Mouse (Mus musculus): Measurements from ENCODE around the gene Sec23ip.

DNA sequence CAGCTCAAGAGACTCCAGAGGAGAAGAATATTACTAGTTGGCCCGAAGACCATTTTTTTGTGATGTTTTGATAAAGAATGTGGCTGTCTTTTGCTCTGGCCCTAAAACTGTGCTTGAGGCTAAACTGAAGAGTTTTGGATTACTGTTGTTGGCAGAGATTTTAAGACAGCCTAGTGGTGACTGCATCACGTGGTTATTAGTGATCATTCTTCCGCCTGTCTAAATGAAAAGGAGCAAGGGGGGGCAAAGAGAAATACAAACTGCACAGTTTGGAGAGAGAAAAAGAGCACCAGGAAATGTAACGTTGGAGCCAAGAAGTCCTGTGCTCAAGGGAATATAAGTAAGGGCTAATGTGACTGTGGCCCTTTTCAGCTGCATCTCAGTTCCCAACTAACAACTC lies 48.7 kb downstream of the Sec23ip start:
- TF ChIP-seq CTCF (IDR thresholded peaks at IDR 0.05; ENCODE audit: insufficient read depth, low read length) (no peak), POLR2A (IDR thresholded peaks at IDR 0.05; ENCODE audit: borderline replicate concordance, extremely low read depth, low read depth, low read length) (no peak)
